Mouse (Mus musculus) spleen, embryonic (tissue): ENCODE data around the gene Gldc.

Experiments
- CTCF ChIA-PET: fragments of 350-600 bp; sonication (Branson Sonifier 250); formaldehyde crosslinking; loops from one replicate; lab custom pipeline; 2022; lab: Charles Lee

Gldc gene

DNA sequence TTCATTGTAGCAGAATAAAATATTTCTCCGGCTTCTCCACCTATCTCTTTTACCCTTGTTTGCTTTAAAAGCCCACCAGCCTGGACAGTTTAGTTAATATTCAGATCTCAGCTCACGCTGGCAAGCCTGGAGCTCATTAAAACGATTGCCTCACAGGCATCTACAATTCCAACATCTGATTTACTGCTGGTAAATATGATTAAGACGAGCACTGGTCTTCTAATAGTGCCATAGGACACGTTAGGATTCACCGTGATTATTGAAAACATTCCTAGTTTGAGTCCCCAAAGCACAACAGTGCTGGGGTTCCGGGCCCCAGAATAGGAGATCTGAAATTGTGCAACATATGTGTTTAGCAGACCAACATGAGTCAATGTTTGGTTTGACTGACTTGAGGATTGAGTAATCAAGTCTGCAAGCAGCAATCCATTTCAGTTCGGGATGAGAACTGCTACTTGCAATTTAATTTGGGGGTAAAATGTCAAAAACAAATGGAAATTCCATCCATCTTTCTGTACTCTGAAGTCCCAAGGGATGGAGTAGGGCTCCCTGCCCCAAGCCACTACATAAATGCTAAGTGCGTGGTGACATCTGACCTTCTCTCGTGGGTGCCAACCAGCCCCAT is 67.9 kb downstream of the Gldc start:
- CTCF ChIA-PET: no interaction called here

DNA sequence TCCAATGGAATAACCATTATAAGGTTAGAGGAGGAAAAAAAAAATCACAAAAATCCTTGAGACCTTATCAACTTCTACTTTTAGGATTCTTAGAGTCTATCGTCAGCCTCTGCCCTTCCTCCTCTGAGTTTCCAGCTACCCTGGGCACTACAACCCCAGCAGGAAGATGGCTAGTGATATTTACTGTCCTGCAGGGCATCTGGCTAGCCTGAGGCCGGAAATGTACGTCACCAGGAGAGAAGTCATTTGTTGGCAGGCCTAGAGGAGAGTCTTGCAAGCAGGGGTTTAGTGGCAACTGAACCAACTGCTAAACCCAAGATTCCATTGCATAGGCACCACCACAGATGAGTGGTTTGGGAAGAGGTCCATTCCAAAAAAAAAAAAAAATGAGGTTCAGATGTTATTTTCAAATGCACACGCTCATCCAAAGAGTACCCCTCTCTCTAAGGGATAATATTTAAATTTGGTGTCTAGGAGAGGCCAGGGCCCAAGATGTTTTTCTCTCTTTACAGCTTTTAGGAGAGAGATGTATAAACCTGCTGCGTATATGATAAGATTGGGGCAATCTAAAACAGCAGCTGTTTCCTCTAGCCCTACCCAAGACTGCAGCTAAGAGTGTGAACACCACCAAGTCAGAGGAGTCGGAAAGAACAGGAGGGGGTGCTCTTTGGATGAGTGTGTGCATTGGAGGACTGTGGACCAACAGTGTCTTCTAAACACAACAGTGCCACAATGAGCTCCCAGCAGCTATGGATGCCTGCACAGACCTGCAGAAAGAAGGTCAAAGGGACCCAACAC is 70.0 kb downstream of the Gldc start:
- CTCF ChIA-PET: no interaction called here

DNA sequence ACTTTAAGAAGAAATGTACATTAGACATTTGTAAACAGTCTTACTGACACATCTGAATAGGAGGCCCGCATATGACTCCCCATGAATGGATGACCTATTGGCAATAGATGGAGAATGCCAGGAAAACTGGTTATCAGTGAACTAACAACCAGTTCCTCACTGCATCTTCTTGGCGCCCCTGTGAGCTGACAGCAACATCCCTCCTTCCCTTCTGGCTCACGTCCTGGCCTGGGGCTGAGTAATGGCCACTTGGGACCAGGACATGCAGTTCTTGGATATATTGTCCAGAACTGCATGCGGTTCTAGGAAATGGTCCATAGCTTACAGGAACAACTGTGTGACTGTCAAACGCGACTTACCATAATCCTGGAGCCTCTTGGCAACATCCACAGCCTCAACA is 72.6 kb downstream of the Gldc start:
- CTCF ChIA-PET: interaction anchor here (0.8 kb wide), 1 partner anchor 18 kb away, joined by 4 read pairs; no protein-coding TSS in a partner anchor

DNA sequence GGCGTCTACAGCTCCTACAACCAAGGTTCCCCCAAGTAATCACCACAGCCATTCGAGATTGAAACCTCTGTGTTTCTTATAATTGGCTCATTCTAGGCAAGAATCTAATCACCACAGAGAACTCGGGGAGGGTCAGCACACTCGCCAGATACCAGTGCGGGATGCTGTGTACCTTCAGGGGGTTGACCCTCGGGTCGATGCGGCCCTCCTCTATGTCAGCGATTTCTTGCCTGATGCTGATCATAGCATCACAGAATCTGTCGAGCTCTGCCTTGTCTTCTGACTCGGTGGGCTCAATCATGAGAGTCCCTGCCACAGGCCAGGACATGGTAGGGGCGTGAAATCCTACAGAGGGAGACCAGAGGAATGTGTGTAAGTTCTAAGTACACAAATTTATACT is 74.7 kb downstream of the Gldc start:
- CTCF ChIA-PET: no interaction called here

DNA sequence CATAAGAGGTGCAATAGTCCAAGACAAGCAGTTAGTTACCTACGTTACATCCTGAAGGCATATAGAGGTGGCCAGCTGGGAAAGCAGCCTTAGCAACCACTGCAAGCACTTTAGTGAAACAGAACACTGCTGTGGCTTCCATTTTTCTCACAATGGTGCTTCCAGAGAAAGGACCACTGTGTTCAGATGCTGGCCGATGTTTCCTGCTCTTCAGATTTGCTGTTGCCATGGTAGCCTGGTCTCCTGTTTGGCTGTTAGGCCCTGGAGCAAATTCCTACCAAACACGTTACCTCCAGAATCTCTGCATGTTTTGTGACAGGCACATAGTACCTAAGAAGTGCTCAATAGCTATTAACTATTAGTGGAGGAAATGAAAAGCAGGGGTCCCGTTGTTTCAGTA is 78.2 kb downstream of the Gldc start:
- CTCF ChIA-PET: no interaction called here

DNA sequence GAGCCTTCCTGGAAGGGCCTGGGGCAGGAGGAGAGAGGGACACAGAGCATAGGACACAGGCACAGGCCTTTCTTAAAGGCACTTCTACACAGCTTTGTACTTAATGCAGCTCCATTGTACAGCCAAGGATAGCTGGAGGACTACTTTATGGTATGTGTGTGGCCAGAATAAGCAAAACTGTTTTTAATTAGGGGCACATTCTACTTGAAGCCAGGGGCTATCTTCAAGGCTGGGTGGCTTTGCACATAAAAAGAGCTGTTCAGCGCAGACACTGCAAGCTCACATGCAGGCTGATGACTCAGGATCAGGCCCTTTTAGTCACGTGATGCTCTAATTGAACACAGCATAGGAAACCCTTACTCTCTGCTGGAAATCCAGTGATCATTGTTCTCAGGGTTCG is 79.0 kb downstream of the Gldc start:
- CTCF ChIA-PET: no interaction called here

DNA sequence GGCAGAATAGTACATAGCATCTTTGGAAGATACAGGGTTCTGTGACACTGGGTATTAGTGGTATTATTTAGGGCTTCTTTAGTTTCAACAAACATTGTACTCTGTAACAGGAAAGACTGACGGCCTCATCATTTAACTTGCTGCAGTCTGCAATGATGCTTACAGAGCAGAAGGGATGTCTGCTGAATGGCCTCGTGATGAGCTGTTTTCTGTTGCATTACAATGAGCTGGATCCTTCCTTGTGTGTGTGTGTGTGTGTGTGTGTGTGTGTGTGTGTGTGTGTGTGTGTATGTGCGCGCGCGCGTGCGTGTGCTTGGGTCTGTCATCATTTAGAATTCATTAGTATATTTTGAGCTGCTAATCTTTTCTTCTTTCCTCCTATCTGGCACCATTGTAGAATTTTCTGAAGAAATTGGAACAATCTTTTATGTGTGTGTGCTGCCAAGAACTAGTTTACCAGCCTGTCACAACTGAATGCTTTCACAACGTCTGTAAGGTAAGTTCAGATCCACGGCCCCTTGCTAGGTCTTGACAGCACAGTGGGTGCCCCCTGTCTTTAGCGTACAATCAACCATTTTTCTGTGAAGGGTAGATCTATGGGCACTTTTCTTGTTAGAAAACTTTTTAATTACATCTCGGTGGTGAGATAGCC is 83.5 kb downstream of the Gldc start:
- CTCF ChIA-PET: no interaction called here

DNA sequence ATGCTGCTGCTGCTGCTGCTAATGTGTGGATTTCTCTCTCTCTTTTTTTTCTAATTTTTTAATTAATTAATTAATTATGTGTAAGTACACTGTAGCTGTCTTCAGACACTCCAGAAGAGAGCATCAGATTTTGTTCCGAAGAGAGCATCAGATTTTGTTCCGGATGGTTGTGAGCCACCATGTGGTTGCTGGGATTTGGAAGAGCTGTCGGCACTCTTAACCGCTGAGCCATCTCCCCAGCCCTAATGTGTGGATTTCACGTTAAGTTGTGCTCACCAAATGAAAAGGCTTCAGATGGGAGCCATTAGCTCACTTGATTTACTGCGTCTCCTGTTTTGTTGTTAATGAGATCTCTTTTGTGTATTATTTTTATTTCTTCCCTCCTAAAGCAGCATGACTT is 85.1 kb downstream of the Gldc start:
- CTCF ChIA-PET: no interaction called here

DNA sequence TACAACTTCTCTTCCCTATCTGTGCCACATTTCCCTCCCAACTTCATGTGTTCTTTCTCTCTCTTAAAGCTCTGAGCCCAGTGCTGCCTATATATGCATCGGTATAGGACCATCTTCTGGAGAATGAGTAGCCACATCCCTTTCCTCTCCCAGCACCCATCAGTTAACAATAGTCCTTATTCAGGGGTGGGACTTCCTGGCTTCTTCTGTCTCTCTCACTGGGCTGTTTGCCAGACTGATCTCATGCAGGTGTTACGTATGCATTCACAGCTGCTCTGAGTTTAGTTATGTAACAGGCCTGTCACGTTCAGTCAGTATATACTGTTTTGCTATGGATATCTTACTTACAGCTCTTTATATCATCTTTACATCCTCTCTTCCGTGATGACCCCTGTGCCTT is 109.4 kb downstream of the Gldc start:
- CTCF ChIA-PET: no interaction called here

DNA sequence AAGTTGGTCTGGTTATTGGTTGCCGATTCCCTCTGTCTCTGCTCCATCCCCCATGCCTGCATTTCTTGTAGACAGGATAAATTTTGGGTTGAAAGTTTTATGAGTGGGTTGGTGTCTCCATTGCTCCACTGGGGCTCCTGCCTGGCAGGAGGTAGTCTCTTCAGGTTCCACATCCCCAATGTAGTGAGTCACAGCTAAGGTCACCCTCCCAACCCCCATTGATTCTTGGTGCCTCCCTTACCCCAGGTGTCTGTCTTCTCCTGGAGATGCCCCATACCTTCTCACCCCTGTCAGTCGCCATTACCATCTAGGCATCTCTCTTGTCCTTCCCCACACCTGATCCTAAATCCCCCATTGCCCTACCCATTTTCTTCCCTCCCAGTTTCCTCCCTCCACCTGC is 121.0 kb downstream of the Gldc start:
- CTCF ChIA-PET: no interaction called here

DNA sequence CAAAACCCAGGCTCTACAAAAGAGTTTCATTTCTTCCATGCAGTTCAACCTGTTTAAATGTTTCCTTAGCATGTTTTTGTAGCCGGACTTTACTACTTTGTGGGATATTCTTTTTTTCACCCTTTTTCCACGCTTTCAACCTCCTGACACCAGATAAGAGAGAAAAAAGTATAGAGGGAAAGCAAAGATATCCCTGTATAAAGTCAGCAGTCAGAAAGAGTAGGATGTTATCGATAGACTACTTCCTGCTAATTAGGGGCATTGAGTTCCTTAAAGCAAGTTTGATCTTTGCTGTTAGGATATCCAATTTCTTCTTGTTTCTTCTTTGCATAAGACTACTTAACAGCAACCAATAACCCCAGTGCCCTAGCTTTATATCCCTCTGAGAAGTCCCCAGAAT is 123.8 kb downstream of the Gldc start:
- CTCF ChIA-PET: no interaction called here

DNA sequence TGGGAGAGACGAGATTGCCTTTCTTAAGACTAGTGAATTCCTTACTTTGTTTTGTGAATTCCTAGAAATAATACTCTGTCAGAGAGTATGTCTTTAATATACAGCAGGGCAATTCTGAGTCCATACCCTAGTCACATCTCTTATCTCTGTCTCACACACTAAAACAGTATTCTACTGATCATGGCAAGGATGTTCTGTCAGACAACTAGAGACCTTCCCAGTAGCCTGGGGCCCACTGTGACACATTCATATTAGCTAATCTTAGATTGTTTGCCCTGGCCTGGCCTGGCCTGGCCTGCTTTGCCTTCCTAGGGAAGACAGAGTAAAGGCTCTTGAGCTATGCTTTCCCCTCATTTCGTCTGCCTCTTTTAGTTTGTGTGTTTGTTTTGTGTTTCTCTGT is 124.6 kb downstream of the Gldc start:
- CTCF ChIA-PET: interaction anchor here (1.0 kb wide), 1 partner anchor 13 kb away, joined by 3 read pairs; no protein-coding TSS in a partner anchor
